Mouse (Mus musculus) adrenal gland, adult 2 months (tissue): ENCODE data around the gene Hmgcr. TPM values are rescaled to one million over a fixed set of nuclear protein-coding genes. Genes with fewer than 3 reads are reported as not detected.
"Not testable (repeated sequence)": the region's sequence is repeated elsewhere in the genome, so short reads cannot be mapped to it uniquely, and the experiment has no call there.

Experiments
- DNase-seq: peaks from one replicate; pipeline ENCODE4 v3.0.0; 2021
- polyA plus RNA-seq: library from polyadenylated mRNA; depleted of rRNA; stranded (reverse); fragments of >200 nt; gene quantifications from 2 replicates; pipeline ENCODE4 v1.2.3, GENCODE M21; 2012; rRNA removed
- total RNA-seq, 2 experiments: library from RNA; stranded (reverse); gene quantifications; 2 replicates each; pipeline ENCODE4 v1.2.3; 2021

Gene Hmgcr
- total and polyA plus RNA-seq, 3 experiments: 33.6 to 276 (median 40.0) TPM

DNA sequence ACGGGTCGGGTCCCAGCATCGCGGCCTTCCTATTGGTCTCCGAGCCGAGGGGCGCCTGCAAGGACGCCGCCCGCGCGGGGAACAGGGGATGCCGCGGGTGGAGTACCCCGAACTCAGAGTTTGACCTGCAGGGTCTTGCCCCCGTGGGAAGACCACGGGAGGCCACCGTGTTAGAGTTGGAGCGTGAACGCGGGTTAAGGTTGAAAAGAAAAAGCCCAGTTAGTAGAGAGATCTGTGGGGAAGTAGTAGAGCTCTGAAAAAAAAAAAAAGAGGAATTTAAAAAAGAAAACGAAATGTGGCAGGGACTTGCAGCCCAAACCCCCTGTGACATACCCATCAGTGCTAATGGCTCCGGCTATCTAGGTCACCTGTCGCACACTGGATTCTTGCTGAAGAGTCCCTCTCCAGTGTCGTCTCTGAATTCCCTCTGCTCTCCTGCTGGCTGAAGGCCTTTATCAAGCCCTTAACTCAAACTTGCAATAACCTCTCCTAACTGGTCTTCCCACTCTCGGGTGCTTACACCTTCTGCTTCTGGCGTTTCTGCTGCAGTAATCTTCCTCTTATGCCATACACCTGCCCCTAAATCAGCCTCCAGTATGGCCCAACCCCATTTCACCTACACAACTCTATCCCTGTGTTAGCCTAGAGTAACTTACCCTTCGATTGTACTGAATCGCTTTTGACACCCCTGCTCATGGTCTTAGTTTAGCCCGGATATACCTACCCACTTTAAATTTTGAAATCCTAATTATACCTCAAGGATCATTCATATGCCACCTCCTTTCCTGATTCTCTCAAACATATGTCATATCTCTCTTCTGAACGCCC is 556 bp upstream of the Hmgcr start:
- DNase-seq: no peak

DNA sequence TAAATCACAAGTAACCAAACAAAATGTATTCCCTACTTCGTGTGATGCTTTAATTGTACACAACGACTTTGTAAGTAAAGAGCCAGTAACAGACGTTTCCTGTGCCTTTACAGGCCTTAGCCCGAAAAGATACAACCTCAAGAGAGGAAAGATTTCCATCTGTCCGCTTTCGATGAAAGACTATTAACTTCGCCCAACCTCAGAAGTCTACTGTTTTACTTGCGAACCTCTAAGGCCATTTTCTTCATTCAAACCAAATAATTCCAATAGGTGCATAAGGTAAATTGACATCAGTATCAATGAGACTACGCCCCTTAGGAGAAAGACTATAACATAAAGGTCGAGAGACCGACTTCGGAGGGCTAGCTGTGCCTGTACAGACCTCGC is 724 bp downstream of the Hmgcr start:
- no peak for DNase-seq

DNA sequence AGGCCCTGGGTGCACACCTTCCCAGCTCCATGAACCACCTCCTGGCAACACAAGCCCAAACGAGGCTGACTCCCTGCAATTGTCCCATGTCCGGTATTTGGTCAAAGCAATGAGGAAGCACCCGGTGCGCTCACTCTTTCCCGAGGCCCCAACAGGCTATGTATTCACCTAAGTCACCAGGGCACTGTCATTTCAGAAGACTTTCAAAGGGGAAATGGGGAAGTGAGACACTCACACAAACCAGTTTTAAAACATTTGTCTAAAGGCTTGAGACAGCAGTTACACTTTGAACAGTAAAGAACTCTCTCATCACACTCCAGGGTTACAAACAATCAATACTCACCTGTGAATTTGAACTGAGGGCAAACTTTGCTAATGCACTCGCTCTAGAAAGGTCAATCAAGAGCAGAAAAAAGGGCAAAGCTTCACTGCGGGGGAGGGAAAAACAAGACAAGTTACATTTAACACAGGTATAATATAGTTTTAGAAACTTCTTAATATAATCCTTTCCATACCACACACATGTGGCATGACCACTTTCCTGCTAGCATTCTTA is 6.2 kb downstream of the Hmgcr start:
- no peak for DNase-seq

DNA sequence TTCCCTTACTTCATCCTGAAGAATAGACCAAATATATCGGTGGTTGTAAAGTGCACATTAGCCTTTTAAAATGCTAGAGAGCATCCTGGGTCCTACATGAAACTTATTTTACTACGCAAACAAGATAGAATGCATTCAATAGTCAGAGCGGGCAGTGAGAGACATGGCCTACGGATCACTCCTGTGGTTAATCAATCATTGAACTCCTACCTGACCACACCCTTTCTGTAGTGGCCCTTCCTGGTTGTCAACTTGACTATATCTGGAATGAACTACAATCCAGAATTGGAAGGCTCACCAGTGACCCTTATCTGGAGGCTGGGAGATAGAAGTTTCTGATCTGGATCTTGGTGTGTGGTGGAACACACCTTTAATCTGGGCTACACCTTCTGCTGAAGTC is 7.6 kb downstream of the Hmgcr start:
- not testable (repeated sequence) for DNase-seq

DNA sequence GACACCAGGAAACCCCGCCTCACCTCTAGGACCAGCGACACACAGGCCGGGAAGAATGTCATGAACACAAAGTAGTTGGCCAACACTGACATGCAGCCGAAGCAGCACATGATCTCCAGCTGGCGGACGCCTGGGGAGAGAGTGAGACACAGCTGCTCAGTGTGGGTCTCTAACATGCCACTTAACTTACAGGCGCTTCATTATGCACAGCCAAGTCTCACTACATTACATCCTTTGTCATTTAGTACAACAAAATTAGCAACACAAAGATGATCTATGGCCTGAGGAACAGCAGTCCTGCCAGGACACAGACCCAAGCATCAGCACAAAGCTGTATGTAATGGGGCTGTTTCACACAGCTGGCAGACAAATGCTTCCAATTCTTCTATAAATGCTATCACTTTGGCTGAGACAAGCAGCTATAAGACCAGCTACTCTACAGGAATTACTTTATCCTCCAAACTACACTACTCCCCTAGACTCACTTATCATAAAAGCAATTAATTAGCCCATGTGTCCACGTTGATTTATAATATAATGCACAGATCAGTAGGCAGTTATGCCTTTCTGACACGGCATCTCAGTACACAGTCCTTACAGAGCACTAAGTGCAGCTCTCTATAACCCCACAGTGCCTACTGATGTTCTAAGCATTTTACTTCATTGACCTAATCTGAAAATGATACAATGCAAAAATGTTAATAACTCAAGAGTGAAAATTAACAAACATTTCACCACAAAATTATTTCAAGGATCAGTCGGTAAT is 10.5 kb downstream of the Hmgcr start:
- no peak for DNase-seq

DNA sequence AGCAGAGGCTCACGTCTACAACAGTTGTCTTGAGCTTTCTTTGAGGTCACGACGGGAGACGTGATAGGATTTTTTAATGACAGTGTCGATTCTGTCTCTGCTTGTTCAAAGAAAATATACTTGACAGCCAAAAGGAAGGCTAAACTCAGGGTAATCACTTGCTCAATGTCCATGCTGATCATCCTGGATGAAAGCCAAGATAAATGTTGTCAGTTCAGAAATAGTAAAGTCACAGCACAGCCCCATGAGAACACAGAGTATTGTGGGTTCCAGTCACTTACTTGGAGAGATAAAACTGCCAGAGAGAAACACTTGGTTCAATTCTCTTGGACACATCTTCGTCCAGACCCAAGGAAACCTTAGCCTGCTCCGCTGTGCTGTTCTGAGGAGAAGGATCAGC is 11.8 kb downstream of the Hmgcr start:
- DNase-seq: no peak

DNA sequence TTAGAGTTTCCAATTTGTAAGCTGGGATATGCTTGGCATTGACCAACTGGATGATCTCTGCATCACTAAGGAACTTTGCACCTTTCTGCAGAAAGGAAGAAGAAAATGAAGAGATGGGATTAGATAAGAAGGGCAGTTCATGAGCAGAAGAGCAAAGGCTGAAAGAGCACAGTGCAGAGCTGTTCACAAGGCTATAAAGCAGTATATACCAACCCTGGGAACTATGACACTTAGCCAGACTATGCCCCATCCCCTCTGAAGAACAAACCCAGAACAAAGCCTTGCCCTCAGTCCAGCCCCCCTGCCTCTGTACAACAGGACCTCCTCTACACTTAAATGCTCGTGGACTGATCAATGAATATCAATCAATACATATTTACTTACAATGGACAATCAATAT is 14.1 kb downstream of the Hmgcr start:
- no peak for DNase-seq

DNA sequence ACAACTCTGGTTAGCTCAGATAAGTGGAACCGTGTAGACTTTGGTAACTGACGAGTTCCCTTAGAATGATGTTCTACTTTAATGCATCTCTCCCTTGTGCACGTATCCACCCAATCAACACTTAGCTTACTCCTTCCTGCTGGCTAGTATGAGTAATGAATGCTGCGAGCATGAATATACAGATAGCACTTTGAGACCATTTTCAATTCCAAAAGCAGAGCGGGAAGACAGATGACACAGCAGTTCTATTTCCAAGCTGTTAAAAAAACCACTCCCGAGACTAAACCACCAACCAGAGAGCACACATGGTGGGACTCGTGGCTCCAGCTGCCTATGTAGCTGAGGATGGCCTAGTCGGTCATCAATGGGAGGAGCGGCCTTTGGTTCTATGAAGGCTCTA is 17.7 kb downstream of the Hmgcr start:
- no peak for DNase-seq

DNA sequence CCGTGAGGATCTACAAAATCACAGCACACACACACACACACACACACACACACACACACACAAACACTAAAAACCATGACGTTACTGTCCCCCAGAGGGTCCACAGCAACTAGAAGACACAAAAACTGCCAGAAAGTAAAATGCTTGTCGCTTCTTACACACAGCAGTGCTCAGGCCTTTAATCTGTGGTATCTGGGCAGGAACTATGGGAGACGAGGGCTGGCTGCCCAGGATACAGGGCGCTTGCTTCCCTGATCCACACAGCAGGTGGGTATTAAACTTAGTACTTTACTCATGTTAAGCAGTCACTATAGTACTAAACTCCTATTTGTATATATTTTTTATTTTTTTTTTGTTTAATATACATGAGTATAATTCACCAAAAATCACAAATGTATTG is 24.9 kb downstream of the Hmgcr start:
- DNase-seq: no peak

DNA sequence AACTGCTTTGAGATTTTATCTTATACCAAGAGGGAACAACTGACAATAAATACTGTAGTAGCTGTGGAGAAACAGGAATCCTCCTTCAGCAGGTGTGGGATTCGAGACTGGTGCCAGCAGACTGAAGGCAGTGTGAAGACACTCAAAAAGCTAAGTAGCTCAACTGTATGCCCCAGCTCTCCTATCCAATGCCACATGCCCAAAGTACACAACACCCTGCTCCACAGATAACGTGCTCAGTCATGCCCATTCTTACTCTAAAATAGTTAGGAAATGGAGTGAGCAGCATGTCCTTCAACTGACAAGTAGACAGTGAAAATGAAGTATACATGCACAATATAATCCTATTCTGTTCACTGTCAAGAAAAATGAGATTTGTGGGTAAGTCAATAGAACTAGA is 26.6 kb downstream of the Hmgcr start:
- no peak for DNase-seq

DNA sequence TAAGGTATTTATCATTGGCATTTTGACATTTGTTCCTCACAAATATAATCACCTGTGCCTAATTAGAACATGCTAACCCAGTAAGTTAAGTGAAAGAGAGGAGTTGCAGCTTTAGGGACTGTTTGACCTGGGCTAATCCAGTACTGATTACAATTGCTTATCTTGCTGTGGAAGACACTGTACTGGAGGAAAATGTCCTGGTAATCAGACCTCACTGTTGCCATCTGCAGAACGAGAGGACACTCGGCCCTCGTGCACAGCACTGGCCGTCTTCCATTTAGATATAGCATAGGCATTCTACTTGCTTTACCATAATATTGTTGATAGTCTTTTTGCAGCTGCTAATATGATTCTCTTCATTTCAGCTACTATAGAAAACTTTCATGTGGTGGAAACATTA is 40.3 kb downstream of the Hmgcr start:
- no peak for DNase-seq

DNA sequence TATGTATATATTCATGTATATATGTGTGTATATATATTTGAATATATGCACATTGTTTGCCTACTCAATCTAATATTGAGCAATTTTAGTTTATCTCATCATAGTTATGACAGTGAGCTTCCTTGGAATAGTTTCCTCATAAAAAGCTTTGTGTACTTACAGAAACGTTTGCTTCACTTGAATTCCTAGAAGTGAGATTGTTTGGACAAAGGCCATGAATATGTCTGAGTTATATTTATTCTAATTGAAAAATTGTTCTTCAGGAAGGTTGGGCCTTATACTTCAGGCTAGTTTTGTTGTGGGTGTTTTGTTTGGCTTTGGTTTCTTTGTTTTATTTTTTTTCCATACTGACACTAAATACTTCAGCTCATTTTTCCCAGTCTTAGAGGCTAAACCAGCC is 49.8 kb downstream of the Hmgcr start:
- no peak for DNase-seq

DNA sequence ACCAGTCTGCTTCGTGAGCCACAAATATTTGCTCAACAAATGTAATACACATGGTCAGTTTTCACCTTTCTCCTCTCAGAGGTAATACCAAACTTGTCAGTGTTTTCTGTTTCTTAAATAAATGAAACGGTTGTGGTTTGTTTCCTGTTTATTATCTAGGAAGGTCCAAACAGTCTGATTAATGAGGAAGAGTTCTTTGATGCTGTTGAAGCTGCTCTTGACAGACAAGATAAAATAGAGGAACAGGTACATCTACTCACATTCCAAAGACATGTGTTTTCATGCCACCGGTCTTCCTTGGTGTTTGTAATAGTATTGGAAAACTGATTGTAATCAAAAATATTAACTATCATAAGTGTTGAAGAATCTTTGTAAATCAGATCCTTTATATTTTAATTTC is 56.1 kb downstream of the Hmgcr start:
- DNase-seq: no peak

DNA sequence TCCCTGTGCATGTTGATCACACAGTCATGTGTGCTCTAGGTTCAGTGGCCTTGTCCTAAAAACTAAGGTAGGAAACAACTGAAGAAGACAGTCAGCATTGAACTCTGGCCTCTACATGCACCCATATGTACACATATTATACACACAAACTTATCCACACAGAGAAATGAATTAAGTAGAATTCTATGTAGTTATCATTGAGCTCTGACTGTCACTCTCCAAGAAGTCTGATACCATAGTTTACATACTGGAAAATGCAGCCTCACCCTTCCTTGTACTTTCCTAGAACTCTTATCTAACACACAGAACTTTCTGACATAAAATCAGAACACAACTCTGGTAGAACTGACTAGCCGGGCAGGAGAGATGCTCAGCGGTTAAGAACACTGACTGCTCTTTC is 66.5 kb downstream of the Hmgcr start:
- DNase-seq: no peak

DNA sequence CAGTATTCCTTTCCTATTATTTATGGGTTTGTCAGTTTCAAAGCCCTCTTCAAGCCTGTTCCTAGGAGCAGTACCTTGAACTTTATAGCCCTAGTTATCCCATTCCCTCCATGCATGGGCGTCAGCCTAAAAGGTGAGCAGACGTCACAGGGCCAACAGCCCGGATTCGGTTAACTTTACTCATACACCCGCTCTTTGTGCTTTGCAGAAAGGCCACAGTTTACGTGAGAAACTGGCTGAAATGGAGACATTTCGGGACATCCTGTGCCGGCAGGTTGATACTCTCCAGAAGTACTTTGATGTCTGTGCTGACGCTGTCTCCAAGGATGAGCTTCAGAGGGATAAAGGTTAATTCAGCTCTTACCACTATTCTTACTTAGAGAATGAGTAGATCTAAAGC is 71.6 kb downstream of the Hmgcr start:
- no peak for DNase-seq

Other genes with a start within 250 kb of the Hmgcr start
- under 1 TPM; 0.52 to 0.81 TPM for gene Ankdd1b, start 199.7 kb downstream of the Hmgcr start, total RNA-seq
- gene Ankdd1b, start 199.7 kb downstream of the Hmgcr start, polyA plus RNA-seq: 0.37 and 0.92 TPM in 2 replicates
- gene Gm17622, start 180.2 kb downstream of the Hmgcr start, total RNA-seq: not detected
- gene Gm17622, start 180.2 kb downstream of the Hmgcr start, polyA plus RNA-seq: not detected in 2 replicates
- gene Polk, start 128.4 kb downstream of the Hmgcr start, total RNA-seq: 10 to 100 TPM; 21.8 to 28.5 TPM
- gene Polk, start 128.4 kb downstream of the Hmgcr start, polyA plus RNA-seq: 2.4 and 2.8 TPM in 2 replicates
- 10 to 100 TPM; 60.0 to 93.8 TPM for gene Col4a3bp, start 128.3 kb downstream of the Hmgcr start, total RNA-seq
- 30.3 and 45.3 TPM in 2 replicates for gene Col4a3bp, start 128.3 kb downstream of the Hmgcr start, polyA plus RNA-seq
- under 1 TPM in 1 of 2 experiments, not detected in 1; 0.17 TPM for gene Ankrd31, start 77.3 kb upstream of the Hmgcr start, total RNA-seq
- not detected in 2 replicates for gene Ankrd31, start 77.3 kb upstream of the Hmgcr start, polyA plus RNA-seq